Mouse (Mus musculus) E14TG2a.4 (cell line): ENCODE data around the gene Cln5.

Experiments
- H3K27me3 ChIP-seq: 2 replicates; pipeline ENCODE4 v1.6.1; 2014; ENCODE audit warnings: low read length, control low read depth; ENCODE audit not compliant: insufficient read depth
- H3K36me3 ChIP-seq: 2 replicates; pipeline ENCODE4 v1.6.1; 2014; ENCODE audit warnings: low read length, control low read depth; ENCODE audit not compliant: insufficient read depth
- H3K4me1 ChIP-seq: replicated peaks from 2 replicates; pipeline ENCODE4 v1.6.1; 2014; ENCODE audit warnings: low read depth, low read length, control low read depth
- H3K4me3 ChIP-seq: replicated peaks from 2 replicates; pipeline ENCODE4 v1.5.1; 2014; ENCODE audit warnings: mild to moderate bottlenecking, low read length
- H3K9me3 ChIP-seq: 2 replicates; pipeline ENCODE4 v1.6.1; 2014; ENCODE audit warnings: low read length, control low read depth
- CTCF ChIP-seq: conservative IDR thresholded peaks from 2 replicates; pipeline ENCODE4 v1.5.1; 2014; ENCODE audit warnings: low read length
- NANOG ChIP-seq: IDR thresholded peaks from 2 replicates; pipeline ENCODE4 v1.6.1; 2014; ENCODE audit warnings: borderline replicate concordance, low read length, mixed read lengths
- POU5F1 ChIP-seq: IDR thresholded peaks from 2 replicates; pipeline ENCODE4 v1.6.1; 2014; ENCODE audit warnings: low read length, borderline replicate concordance

Cln5 gene

GRCm38 (mm10) chr14:103069864-103070611 is at the start of gene Cln5:
Cln5 (plus strand) TSS chr14:103070216.
- Histone ChIP-seq H3K4me3 (peak within 1 kb of the TSS; percentile 91), H3K9me3 (no peaks in the 10 kb centered on the region), H3K27me3 (no peaks in the 10 kb centered on the region), H3K36me3 (peaks cover 33% of the 10 kb centered on the region), H3K4me1 (peaks cover 45% of the 10 kb centered on the region)
- TF ChIP-seq CTCF (no peak), POU5F1 (no peak), NANOG (no peak)

- H3K4me3 ChIP-seq: no peak overlapping the region
- H3K9me3 ChIP-seq: no peaks in the 10 kb centered on the region
- H3K36me3 ChIP-seq: no peaks in the 10 kb centered on the region
- TF ChIP-seq POU5F1: no peak
- no peak for TF ChIP-seq CTCF
- TF ChIP-seq NANOG: no peak
- peaks cover 7% of the 10 kb centered on the region for H3K4me1 ChIP-seq
- H3K27me3 ChIP-seq: no peaks in the 10 kb centered on the region
Measured at GRCm38 (mm10) chr14:103029203-103029602, 40.8 kb upstream of the Cln5 start.

GRCm38 (mm10) chr14:103033271-103033823 is 36.7 kb upstream of the Cln5 start:
- no peak for TF ChIP-seq CTCF
- TF ChIP-seq NANOG: no peak
- no peak for TF ChIP-seq POU5F1
- Histone ChIP-seq H3K27me3 (no peaks in the 10 kb centered on the region), H3K4me1 (peaks cover 7% of the 10 kb centered on the region), H3K4me3 (peak overlapping the region; percentile 48), H3K9me3 (peaks cover 9% of the 10 kb centered on the region), H3K36me3 (no peaks in the 10 kb centered on the region)

GRCm38 (mm10) chr14:103034076-103034475 is 35.9 kb upstream of the Cln5 start:
- H3K27me3 ChIP-seq: 0 out of 2 replicates have a peak, but pooled peaks cover 3% of the 10 kb centered on the region
- TF ChIP-seq POU5F1 (no peak), NANOG (no peak), CTCF (no peak)
- H3K4me1 ChIP-seq: peaks cover 7% of the 10 kb centered on the region

GRCm38 (mm10) chr14:103037016-103037415 is 33.0 kb upstream of the Cln5 start:
- Histone ChIP-seq H3K27me3 (0 out of 2 replicates have a peak, but pooled peaks cover 6% of the 10 kb centered on the region), H3K36me3 (no peaks in the 10 kb centered on the region), H3K4me1 (peaks cover 7% of the 10 kb centered on the region), H3K9me3 (peaks cover 9% of the 10 kb centered on the region), H3K4me3 (no peak overlapping the region)
- TF ChIP-seq NANOG (no peak), POU5F1 (no peak), CTCF (no peak)

More at GRCm38 (mm10) chr14:103034076-103034475, 35.9 kb upstream of the Cln5 start:
- Histone ChIP-seq H3K36me3 (no peaks in the 10 kb centered on the region), H3K4me3 (no peak overlapping the region), H3K9me3 (peaks cover 9% of the 10 kb centered on the region)

- Histone ChIP-seq H3K4me1 (no peaks in the 10 kb centered on the region), H3K36me3 (no peaks in the 10 kb centered on the region), H3K9me3 (no peaks in the 10 kb centered on the region), H3K4me3 (no peak within 1 kb of the TSS), H3K27me3 (no peaks in the 10 kb centered on the region)
- TF ChIP-seq POU5F1: no peak
- no peak for TF ChIP-seq NANOG
- TF ChIP-seq CTCF: no peak
Measured at GRCm38 (mm10) chr14:103046677-103047076, 23.3 kb upstream of the Cln5 start, which contains the start of gene Acod1. Acod1 (plus strand) TSS chr14:103046977.

- Histone ChIP-seq H3K4me3 (no peak overlapping the region), H3K4me1 (no peaks in the 10 kb centered on the region), H3K36me3 (no peaks in the 10 kb centered on the region), H3K9me3 (no peaks in the 10 kb centered on the region), H3K27me3 (peaks cover 3% of the 10 kb centered on the region; the same call in 1 of the 2 replicates)
- no peak for TF ChIP-seq CTCF
- TF ChIP-seq POU5F1: no peak
- no peak for TF ChIP-seq NANOG
Measured at GRCm38 (mm10) chr14:103048292-103049086, 21.5 kb upstream of the Cln5 start.

- TF ChIP-seq POU5F1 (no peak), CTCF (peak; percentile 97), NANOG (no peak)
- no peak overlapping the region for H3K4me3 ChIP-seq
- H3K27me3 ChIP-seq: peaks cover 13% of the 10 kb centered on the region
- H3K4me1 ChIP-seq: 0 out of 2 replicates have a peak, but pooled peaks cover 8% of the 10 kb centered on the region
- no peaks in the 10 kb centered on the region for H3K36me3 ChIP-seq
- no peaks in the 10 kb centered on the region for H3K9me3 ChIP-seq
Measured at GRCm38 (mm10) chr14:103051159-103051769, 18.8 kb upstream of the Cln5 start.

GRCm38 (mm10) chr14:103054731-103055130 is 15.3 kb upstream of the Cln5 start:
- Histone ChIP-seq H3K36me3 (no peaks in the 10 kb centered on the region), H3K27me3 (peaks cover 13% of the 10 kb centered on the region), H3K4me1 (peaks cover 18% of the 10 kb centered on the region), H3K9me3 (no peaks in the 10 kb centered on the region; the same call in 1 of the 2 replicates), H3K4me3 (no peak overlapping the region)
- TF ChIP-seq NANOG (no peak), POU5F1 (no peak), CTCF (no peak)
